Mouse (Mus musculus): ENCODE results near the gene Ssr1. TPM values are rescaled to one million over a fixed set of nuclear protein-coding genes. Genes with fewer than 3 reads are reported as not detected.

Ssr1 gene
- 162 and 167 TPM in 2 replicates for polyA plus RNA-seq (2014; fragmentation: Nextera tagmentation; extraction: Ambion mirVana)

GRCm38 (mm10) chr13:37993704-37994404 is at the start of gene Ssr1:
TSS of gene Ssr1 (minus strand) at chr13:37994217.
- H3K4me3 ChIP-seq (ENCODE audit: low read depth, low read length): peak within 1 kb of the TSS; percentile 96
- H3K9me3 ChIP-seq (ENCODE audit: control insufficient read depth, low read length): no peaks in the 10 kb centered on the region
- DNase-seq (ENCODE audit: low spot score) (peak; percentile 98), ATAC-seq (ENCODE audit: low read depth) (peak; percentile 98)
- peak within 1 kb of the TSS; percentile 94 for H3K27ac ChIP-seq (replicated peaks; ENCODE audit: low read depth, low read length)
- under 1% methylated on average over 41 of the region's 89 CpGs for WGBS
- peak within 1 kb of the TSS; percentile 55 for H3K4me2 ChIP-seq (ENCODE audit: low read depth, low read length)
- H3K9ac ChIP-seq (ENCODE audit: low read depth, low read length): peak within 1 kb of the TSS; percentile 99
- H3K4me1 ChIP-seq (ENCODE audit: control insufficient read depth, insufficient read depth, low read length): no peaks in the 10 kb centered on the region
- H3K36me3 ChIP-seq (ENCODE audit: control insufficient read depth, insufficient read depth, low read length): peaks cover 29% of the 10 kb centered on the region
- H3K27me3 ChIP-seq (replicated peaks; ENCODE audit: control insufficient read depth, insufficient read depth, low read length): no peaks in the 10 kb centered on the region

GRCm38 (mm10) chr13:38037811-38038210 is 43.8 kb upstream of the Ssr1 start:
- H3K36me3 ChIP-seq (ENCODE audit: control insufficient read depth, insufficient read depth, low read length): peaks cover 33% of the 10 kb centered on the region
- no peaks in the 10 kb centered on the region for H3K27me3 ChIP-seq (replicated peaks; ENCODE audit: control insufficient read depth, insufficient read depth, low read length)
- ATAC-seq (ENCODE audit: low read depth): no peak
- peaks cover 12% of the 10 kb centered on the region for H3K4me1 ChIP-seq (ENCODE audit: control insufficient read depth, insufficient read depth, low read length)
- peak overlapping the region; percentile 83 for H3K9ac ChIP-seq (ENCODE audit: low read depth, low read length)
- no peaks in the 10 kb centered on the region for H3K9me3 ChIP-seq (ENCODE audit: control insufficient read depth, low read length)
- H3K4me3 ChIP-seq (ENCODE audit: low read depth, low read length): peak overlapping the region; percentile 71
- DNase-seq (ENCODE audit: low spot score): no peak
- WGBS: 46% methylated on average over 12 of the region's 12 CpGs
- H3K27ac ChIP-seq (replicated peaks; ENCODE audit: low read depth, low read length): no peak overlapping the region
- H3K4me2 ChIP-seq (ENCODE audit: low read depth, low read length): peak overlapping the region; percentile 72

GRCm38 (mm10) chr13:38037044-38037687 is 43.1 kb upstream of the Ssr1 start, which contains the start of gene Cage1:
TSS of gene Cage1 (minus strand) at chr13:38037069.
- H3K4me1 ChIP-seq (ENCODE audit: control insufficient read depth, insufficient read depth, low read length): peaks cover 12% of the 10 kb centered on the region
- peak within 1 kb of the TSS; percentile 69 for H3K27ac ChIP-seq (replicated peaks; ENCODE audit: low read depth, low read length)
- ATAC-seq (ENCODE audit: low read depth): peak; percentile 98
- H3K27me3 ChIP-seq (replicated peaks; ENCODE audit: control insufficient read depth, insufficient read depth, low read length): no peaks in the 10 kb centered on the region
- WGBS: under 1% methylated on average over 46 of the region's 47 CpGs
- peaks cover 27% of the 10 kb centered on the region; the same call in 1 of the 2 replicates for H3K36me3 ChIP-seq (ENCODE audit: control insufficient read depth, insufficient read depth, low read length)
- peak within 1 kb of the TSS; percentile 71 for H3K4me3 ChIP-seq (ENCODE audit: low read depth, low read length)
- H3K9ac ChIP-seq (ENCODE audit: low read depth, low read length): peak within 1 kb of the TSS; percentile 83
- H3K4me2 ChIP-seq (ENCODE audit: low read depth, low read length): peak within 1 kb of the TSS; percentile 72
- DNase-seq (ENCODE audit: low spot score): peak; percentile 98
- H3K9me3 ChIP-seq (ENCODE audit: control insufficient read depth, low read length): no peaks in the 10 kb centered on the region

GRCm38 (mm10) chr13:38036343-38037043 is 42.5 kb upstream of the Ssr1 start, which contains the start of gene Riok1:
TSS of gene Riok1 (plus strand) at chr13:38036995.
- peak; percentile 58 for ATAC-seq (ENCODE audit: low read depth)
- Histone ChIP-seq H3K4me1 (ENCODE audit: control insufficient read depth, insufficient read depth, low read length) (peaks cover 12% of the 10 kb centered on the region), H3K27ac (replicated peaks; ENCODE audit: low read depth, low read length) (peak within 1 kb of the TSS; percentile 69), H3K9ac (ENCODE audit: low read depth, low read length) (peak within 1 kb of the TSS; percentile 83), H3K4me3 (ENCODE audit: low read depth, low read length) (peak within 1 kb of the TSS; percentile 71), H3K27me3 (replicated peaks; ENCODE audit: control insufficient read depth, insufficient read depth, low read length) (no peaks in the 10 kb centered on the region), H3K36me3 (ENCODE audit: control insufficient read depth, insufficient read depth, low read length) (peaks cover 20% of the 10 kb centered on the region; the same call in 1 of the 2 replicates), H3K4me2 (ENCODE audit: low read depth, low read length) (peak within 1 kb of the TSS; percentile 72), H3K9me3 (ENCODE audit: control insufficient read depth, low read length) (no peaks in the 10 kb centered on the region)
- DNase-seq (ENCODE audit: low spot score): no peak
- 10% methylated on average over 37 of the region's 37 CpGs for WGBS

GRCm38 (mm10) chr13:38028407-38028806 is 34.4 kb upstream of the Ssr1 start:
- Histone ChIP-seq H3K9me3 (ENCODE audit: control insufficient read depth, low read length) (no peaks in the 10 kb centered on the region), H3K4me2 (ENCODE audit: low read depth, low read length) (no peak overlapping the region), H3K27me3 (replicated peaks; ENCODE audit: control insufficient read depth, insufficient read depth, low read length) (no peaks in the 10 kb centered on the region), H3K4me3 (ENCODE audit: low read depth, low read length) (no peak overlapping the region), H3K27ac (replicated peaks; ENCODE audit: low read depth, low read length) (no peak overlapping the region), H3K4me1 (ENCODE audit: control insufficient read depth, insufficient read depth, low read length) (no peaks in the 10 kb centered on the region), H3K36me3 (ENCODE audit: control insufficient read depth, insufficient read depth, low read length) (no peaks in the 10 kb centered on the region), H3K9ac (ENCODE audit: low read depth, low read length) (no peak overlapping the region)
- WGBS: 92% methylated on average over 4 of the region's 4 CpGs
- no peak for ATAC-seq (ENCODE audit: low read depth)
- no peak for DNase-seq (ENCODE audit: low spot score)

GRCm38 (mm10) chr13:38027618-38028248 is 33.7 kb upstream of the Ssr1 start:
- H3K27ac ChIP-seq (replicated peaks; ENCODE audit: low read depth, low read length): no peak overlapping the region
- 62% methylated on average over 6 of the region's 6 CpGs for WGBS

GRCm38 (mm10) chr13:38025874-38026273 is 31.9 kb upstream of the Ssr1 start:
- ATAC-seq (ENCODE audit: low read depth) (no peak), DNase-seq (ENCODE audit: low spot score) (no peak)
- H3K27me3 ChIP-seq (replicated peaks; ENCODE audit: control insufficient read depth, insufficient read depth, low read length): no peaks in the 10 kb centered on the region
- no peaks in the 10 kb centered on the region for H3K9me3 ChIP-seq (ENCODE audit: control insufficient read depth, low read length)
- no peaks in the 10 kb centered on the region for H3K36me3 ChIP-seq (ENCODE audit: control insufficient read depth, insufficient read depth, low read length)
- no peak overlapping the region for H3K4me2 ChIP-seq (ENCODE audit: low read depth, low read length)
- no peak overlapping the region for H3K27ac ChIP-seq (replicated peaks; ENCODE audit: low read depth, low read length)
- no peaks in the 10 kb centered on the region for H3K4me1 ChIP-seq (ENCODE audit: control insufficient read depth, insufficient read depth, low read length)
- no peak overlapping the region for H3K9ac ChIP-seq (ENCODE audit: low read depth, low read length)
- no peak overlapping the region for H3K4me3 ChIP-seq (ENCODE audit: low read depth, low read length)
- WGBS: 39% methylated on average over 4 of the region's 4 CpGs

More at GRCm38 (mm10) chr13:38027618-38028248, 33.7 kb upstream of the Ssr1 start:
- no peaks in the 10 kb centered on the region for H3K9me3 ChIP-seq (ENCODE audit: control insufficient read depth, low read length)
- H3K27me3 ChIP-seq (replicated peaks; ENCODE audit: control insufficient read depth, insufficient read depth, low read length): no peaks in the 10 kb centered on the region
- ATAC-seq (ENCODE audit: low read depth): no peak
- H3K9ac ChIP-seq (ENCODE audit: low read depth, low read length): no peak overlapping the region
- no peaks in the 10 kb centered on the region for H3K4me1 ChIP-seq (ENCODE audit: control insufficient read depth, insufficient read depth, low read length)
- no peak overlapping the region for H3K4me2 ChIP-seq (ENCODE audit: low read depth, low read length)
- no peak for DNase-seq (ENCODE audit: low spot score)
- no peak overlapping the region for H3K4me3 ChIP-seq (ENCODE audit: low read depth, low read length)
- no peaks in the 10 kb centered on the region for H3K36me3 ChIP-seq (ENCODE audit: control insufficient read depth, insufficient read depth, low read length)

GRCm38 (mm10) chr13:38018791-38019190 is 24.8 kb upstream of the Ssr1 start:
- no peaks in the 10 kb centered on the region for H3K4me1 ChIP-seq (ENCODE audit: control insufficient read depth, insufficient read depth, low read length)
- no peak overlapping the region for H3K4me3 ChIP-seq (ENCODE audit: low read depth, low read length)
- no peak overlapping the region for H3K27ac ChIP-seq (replicated peaks; ENCODE audit: low read depth, low read length)
- H3K9me3 ChIP-seq (ENCODE audit: control insufficient read depth, low read length): no peaks in the 10 kb centered on the region
- H3K36me3 ChIP-seq (ENCODE audit: control insufficient read depth, insufficient read depth, low read length): no peaks in the 10 kb centered on the region
- ATAC-seq (ENCODE audit: low read depth): no peak
- H3K27me3 ChIP-seq (replicated peaks; ENCODE audit: control insufficient read depth, insufficient read depth, low read length): no peaks in the 10 kb centered on the region
- 71% methylated on average over 3 of the region's 3 CpGs for WGBS
- no peak overlapping the region for H3K4me2 ChIP-seq (ENCODE audit: low read depth, low read length)
- DNase-seq (ENCODE audit: low spot score): no peak
- H3K9ac ChIP-seq (ENCODE audit: low read depth, low read length): no peak overlapping the region
